Mouse (Mus musculus): Measurements from ENCODE around the gene Eya2.

Eya2 gene

GRCm38 (mm10) chr2:165595676-165596070 lies 841 bp downstream of the Eya2 start:
- DNase-seq = no peak

- DNase-seq = no peak
Measured at GRCm38 (mm10) chr2:165596141-165596540, 1.3 kb downstream of the Eya2 start.

DNA sequence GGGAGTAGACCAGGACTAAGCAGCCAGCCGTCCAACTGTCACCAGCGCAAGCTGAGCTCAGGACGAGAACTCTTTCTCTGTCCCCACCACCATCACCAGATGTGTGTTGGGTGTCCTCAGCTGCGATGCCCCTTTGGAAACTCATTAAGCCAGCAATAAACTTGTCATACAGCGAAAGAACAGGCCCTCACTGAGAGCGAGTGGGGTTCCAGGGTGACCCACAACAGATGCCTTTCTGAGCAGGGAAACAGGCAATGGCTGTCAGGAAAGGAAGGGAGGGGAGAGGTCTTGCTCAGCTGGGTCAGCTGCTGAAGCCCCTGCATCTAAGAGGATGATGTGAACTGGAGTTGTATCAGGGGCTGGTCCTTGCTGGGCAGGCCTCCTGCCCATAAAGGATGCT lies 2.7 kb downstream of the Eya2 start:
- no peak for DNase-seq

- DNase-seq = no peak
Measured at GRCm38 (mm10) chr2:165598139-165598538, 3.3 kb downstream of the Eya2 start.

DNA sequence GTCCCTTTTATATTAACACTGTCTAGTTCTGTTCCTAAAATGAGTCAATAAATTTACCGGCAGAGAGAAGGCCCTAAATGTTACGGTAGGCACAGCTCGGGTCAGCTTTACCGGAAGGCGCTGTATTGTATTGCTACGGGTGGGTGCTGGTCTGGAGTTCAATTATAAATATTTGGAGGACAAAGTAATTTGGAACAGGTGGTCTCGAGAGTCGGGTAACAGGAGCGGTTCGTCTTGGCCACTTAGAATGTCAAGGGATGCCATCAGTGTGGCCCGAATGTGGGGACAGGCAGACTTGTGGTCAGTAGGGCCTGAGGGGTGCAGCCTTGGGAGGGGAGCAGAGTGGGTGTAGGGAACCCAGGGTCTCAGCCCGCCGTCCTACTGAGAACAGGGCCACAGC lies 4.7 kb downstream of the Eya2 start:
- no peak for DNase-seq

DNA sequence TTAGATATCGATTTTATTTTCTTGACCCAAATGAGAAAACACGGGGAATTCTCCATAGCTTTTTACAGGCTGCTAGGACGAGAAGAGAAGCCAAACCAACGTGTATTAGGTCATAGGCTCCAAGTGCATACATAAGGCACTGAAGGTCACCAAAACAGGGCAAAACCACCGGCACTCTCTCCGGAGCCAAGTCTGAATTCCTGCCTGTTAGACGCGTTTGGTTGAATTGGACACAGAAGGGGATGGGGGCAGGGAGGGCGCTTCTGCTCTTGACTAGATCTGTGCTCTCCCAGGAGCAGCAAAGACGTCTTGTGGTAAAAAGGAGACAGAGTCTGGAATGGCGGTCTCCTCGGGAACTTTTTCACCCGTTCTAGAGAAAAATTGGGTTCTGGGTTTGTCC lies 6.1 kb downstream of the Eya2 start:
- no peak for DNase-seq

GRCm38 (mm10) chr2:165601605-165602004 lies 6.8 kb downstream of the Eya2 start:
- no peak for DNase-seq

DNA sequence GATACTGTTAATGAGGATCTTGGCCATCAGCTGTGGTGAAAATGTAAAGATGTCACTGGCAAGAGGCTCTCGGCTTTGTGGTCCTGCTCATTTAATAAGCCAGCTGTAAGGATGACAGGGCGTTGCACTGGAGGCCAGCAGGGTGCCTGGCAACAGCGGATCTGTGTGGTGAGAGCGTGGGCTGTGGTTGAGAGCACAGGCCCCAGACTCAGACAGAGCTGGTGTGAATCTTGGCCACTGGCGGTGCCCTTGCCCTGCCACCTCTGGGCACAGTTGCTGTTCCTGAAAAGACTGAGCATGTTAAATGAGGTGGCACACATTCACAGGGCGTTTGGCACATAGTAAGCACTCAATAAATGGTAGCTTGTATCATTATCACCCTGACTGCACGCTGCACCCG lies 8.9 kb downstream of the Eya2 start:
- no peak for DNase-seq

- no peak for DNase-seq
Measured at GRCm38 (mm10) chr2:165611551-165612253, 16.9 kb downstream of the Eya2 start.

DNA sequence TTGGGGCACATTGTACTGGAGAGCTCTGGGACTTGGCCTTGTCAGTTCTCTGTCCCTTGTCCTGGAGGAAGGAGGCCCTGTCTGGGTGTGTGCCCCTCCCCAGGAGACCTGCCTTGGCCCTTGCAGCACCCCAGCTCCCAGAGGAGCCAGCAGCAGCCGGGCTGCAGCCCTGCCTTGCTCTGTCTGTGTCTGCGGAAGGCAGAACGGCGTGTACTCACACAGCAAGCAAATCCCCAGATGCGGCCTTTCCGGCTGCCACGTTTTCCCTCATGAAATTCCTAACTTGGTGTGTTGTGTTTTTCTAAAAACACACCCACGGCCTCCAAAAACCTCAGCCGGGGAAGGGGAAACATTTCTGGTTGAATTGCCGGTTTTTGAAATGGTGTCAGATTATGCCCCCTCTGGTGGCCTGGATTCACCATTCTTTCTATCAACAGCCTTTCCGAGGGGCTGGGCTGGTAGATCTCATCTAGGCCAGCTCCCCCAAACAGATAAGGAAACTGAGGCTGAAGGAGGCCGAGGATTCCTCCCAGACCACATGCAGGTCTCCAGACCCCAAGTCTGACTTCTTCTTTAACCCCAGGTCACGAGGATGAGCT lies 19.0 kb downstream of the Eya2 start:
- no peak for DNase-seq

GRCm38 (mm10) chr2:165621488-165621887 lies 26.7 kb downstream of the Eya2 start:
- DNase-seq = no peak

DNA sequence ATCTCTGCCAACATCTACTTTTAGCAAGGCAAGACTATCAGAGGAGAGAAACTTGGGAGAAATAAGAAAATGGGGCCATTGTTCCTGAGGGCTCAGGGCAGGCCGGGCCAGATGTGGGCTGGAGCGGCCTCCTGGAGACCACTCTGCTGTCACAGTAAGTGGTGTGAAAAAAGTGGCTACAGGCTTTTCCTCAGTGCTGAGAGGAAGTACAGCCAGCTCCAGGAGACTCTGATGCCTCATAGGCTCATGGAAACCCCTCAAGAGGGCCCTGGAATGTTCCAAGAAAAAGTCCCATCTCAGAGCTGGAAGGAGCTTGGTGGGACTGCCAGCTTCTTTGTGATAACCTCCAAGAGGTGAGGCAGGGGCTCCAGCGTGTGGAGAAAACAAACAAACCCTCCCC lies 27.8 kb downstream of the Eya2 start:
- no peak for DNase-seq

DNA sequence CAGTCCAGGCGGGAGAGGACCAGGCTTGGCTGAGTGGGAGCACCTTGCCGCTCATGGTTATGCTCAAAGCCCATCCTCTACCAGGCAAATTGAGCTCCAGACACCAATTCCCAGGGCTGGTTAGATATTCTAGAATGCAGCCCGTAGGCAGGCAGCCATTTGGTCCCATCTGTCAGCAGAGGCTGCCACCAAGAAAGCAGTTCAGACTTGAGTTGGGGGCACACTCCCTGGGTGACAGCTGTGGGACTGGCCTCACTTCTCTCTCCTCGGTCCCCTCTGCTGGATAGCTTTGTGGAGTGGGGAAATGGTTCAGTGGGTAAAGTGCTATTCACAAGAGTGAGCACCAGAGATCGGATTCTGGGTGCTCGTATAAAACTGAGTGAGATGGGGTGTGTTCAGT lies 32.0 kb downstream of the Eya2 start:
- no peak for DNase-seq

- DNase-seq = peak; percentile 85 to 86
Measured at GRCm38 (mm10) chr2:165627974-165628373, 33.1 kb downstream of the Eya2 start.

- peak; percentile 62 to 64 for DNase-seq
Measured at GRCm38 (mm10) chr2:165629900-165630299, 35.1 kb downstream of the Eya2 start.

DNA sequence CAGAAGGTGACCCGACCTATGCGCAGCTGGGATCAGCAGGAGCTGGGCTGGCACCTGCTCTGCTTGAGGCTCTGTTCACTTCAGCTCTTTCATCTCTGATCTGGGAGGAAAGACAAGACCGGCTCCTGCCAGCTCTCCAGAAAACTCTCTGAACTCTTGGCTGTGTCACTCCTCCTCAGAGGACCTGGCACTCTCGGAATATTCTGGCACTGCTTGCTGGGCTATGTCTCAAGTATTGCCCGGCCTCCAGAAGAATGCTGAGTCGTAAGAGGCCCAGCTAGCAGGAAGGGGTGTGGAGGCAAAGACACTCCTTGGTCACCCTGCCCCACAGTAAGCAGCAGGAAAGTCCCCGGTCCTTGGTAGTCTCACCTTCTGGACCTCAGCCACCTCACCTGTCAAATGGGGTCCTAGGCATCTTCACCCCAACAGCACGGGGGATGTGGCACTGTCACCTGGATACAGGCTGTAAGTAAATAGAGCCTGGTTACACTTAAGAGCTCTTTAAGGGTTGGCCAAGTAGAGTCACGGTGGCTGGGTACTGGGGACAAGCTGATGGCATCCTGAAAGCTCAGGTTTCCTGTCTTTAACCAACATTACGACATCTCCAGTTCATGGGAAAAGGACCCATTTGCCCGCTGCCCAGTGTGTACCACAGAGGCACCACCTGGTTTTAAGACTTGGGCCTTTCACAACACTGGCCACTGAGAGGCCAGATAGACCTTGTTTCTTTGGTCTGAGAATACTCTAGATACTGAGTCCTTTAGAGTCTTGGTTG lies 38.4 kb downstream of the Eya2 start:
- DNase-seq = peak; percentile 45 to 56

- DNase-seq = peak; percentile 78 to 80
Measured at GRCm38 (mm10) chr2:165634481-165634880, 39.6 kb downstream of the Eya2 start.

GRCm38 (mm10) chr2:165639075-165639755 lies 44.4 kb downstream of the Eya2 start:
- DNase-seq = peak in 1 of 2 experiments; percentile 33

GRCm38 (mm10) chr2:165641909-165642505 lies 47.2 kb downstream of the Eya2 start:
- peak; percentile 57 to 66 for DNase-seq

DNA sequence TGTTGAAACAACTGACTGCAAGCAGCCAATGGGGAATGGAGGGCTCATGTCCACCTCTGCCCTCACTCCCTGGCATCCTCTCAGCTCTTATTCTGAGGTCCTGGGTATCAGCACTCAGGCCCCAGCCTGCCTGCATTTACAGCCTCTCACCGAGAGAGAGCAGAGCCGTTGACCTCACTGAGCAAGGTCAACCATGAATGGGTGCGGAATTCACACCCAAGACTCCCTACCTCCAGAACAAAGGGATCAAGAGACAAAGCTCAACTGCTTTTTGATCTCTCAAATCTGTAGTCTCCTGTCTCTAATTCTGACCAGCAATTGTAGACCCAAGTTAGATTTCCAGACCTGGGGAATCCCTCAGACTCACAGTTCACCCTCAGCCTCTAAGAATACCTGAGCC lies 48.8 kb downstream of the Eya2 start:
- no peak for DNase-seq

DNA sequence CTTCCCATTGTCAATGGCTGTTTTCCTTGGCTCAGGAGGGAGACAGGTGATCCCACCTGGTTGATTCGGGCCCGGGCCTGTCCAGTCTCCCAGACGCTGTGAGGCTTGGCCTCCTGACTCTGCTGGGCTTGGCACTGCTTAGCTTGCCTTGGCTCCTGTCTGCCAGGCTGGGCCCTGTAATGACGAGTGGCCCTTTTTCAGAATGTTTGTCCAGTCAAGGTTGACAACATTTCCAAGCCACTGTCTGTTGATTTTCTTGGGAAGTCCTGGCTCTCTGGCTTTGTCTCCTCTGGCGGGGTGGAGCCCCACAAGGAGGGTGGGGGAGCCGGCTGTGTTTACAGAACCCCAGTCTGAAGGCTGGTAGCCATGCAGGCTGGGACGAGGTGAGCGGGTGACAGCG lies 49.2 kb downstream of the Eya2 start:
- DNase-seq = peak; percentile 47 to 56

GRCm38 (mm10) chr2:165651031-165651430 lies 56.2 kb downstream of the Eya2 start:
- DNase-seq = no peak

GRCm38 (mm10) chr2:165652281-165652680 lies 57.4 kb downstream of the Eya2 start:
- DNase-seq = no peak
